Mouse (Mus musculus) embryonic stem cell, embryonic (primary cell): Measurements from ENCODE around the gene Pih1d2.
"Not testable (repeated sequence)": the region's sequence is repeated elsewhere in the genome, so short reads cannot be mapped to it uniquely, and the experiment has no call there.

Experiments
- CTCF ChIA-PET, 4 experiments: fragments of 300-600 bp in 2 of 4; fragments of 350-600 bp in 2 of 4; sonication (Branson Sonifier 250); formaldehyde crosslinking; loops; one replicate each; lab custom pipeline; 2022; ENCODE audit warnings: inconsistent platforms in 2 of 4; lab: Charles Lee
- POLR2A ChIA-PET, 4 experiments: fragments of 300-600 bp in 2 of 4; fragments of 350-600 bp in 2 of 4; sonication (Branson Sonifier 250); formaldehyde crosslinking; loops; one replicate each; lab custom pipeline; 2022; ENCODE audit warnings: antibody characterized with exemption in 4 of 4, inconsistent platforms in 1 of 4; lab: Charles Lee

Pih1d2 gene

GRCm38 (mm10) chr9:50603189-50603997, 13.7 kb upstream of the Pih1d2 start, which contains the start of the genes Sdhd and Timm8b:
Gene Sdhd (minus strand): TSS chr9:50603812.
Gene Timm8b (plus strand): TSS chr9:50603910.
- CTCF ChIA-PET: interaction anchor here in 3 of 4 experiments (0.6 to 1.7 kb wide), 5 partner anchors 11 to 124 kb away, joined by 3 to 11 read pairs (median 4); partner anchors contain the start of gene Pts (in 2 of the 3)
- POLR2A ChIA-PET: interaction anchor here (0.5 to 4.0 kb wide), 59 partner anchors 8 to 961 kb away, joined by 3 to 26 read pairs (median 3); partner anchors contain the start of genes Nkapd1 (in 4 of the 4), Pih1d2 (in 4 of the 4), Pts (in 3 of the 4) and Dlat (in 2 of the 4)

DNA sequence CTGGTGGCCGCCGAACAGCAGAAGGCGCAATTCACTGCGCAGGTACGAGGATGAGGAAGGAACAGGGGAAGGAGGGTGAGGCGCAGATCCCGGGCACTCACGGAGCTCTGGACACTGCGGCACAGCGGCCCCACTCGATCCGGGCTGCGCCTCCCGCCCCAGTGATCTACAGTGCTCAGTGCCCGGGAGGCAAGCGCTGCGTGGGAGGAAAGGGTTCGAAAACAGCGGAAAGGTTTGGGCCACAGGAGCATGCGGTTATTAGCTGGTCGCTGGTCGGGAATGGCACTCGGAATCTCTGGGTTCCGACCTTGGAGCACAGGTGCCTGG, 13.2 kb upstream of the Pih1d2 start:
- POLR2A ChIA-PET: interaction anchor here (0.5 to 4.0 kb wide), 53 partner anchors 8 to 961 kb away, joined by 3 to 26 read pairs (median 3); partner anchors contain the start of genes Nkapd1 (in 4 of the 4), Pih1d2 (in 4 of the 4), Pts (in 3 of the 4) and Dlat (in 2 of the 4)
- CTCF ChIA-PET: interaction anchor here (0.6 to 1.7 kb wide), 7 partner anchors 11 to 123 kb away, joined by 3 to 11 read pairs (median 4); partner anchors contain the start of gene Pts (in 2 of the 4)

GRCm38 (mm10) chr9:50604338-50604737, 12.8 kb upstream of the Pih1d2 start:
- POLR2A ChIA-PET: interaction anchor here in 3 of 4 experiments (0.7 to 4.0 kb wide), 35 partner anchors 9 to 499 kb away, joined by 3 to 26 read pairs (median 4); partner anchors contain the start of genes Nkapd1 (in 3 of the 3), Pih1d2 (in 3 of the 3), Pts (in 3 of the 3) and Dlat (in 2 of the 3)
- CTCF ChIA-PET: interaction anchor here in 2 of 4 experiments (0.6 to 1.7 kb wide), 4 partner anchors 11 to 123 kb away, joined by 3 to 11 read pairs (median 6); partner anchors contain the start of gene Pts (in 1 of the 2)

- ChIA-PET CTCF (no interaction called here), POLR2A (interaction anchor here in 2 of 4 experiments (1.0 to 2.6 kb wide), 3 partner anchors 8 to 10 kb away, joined by 3 to 14 read pairs (median 6); partner anchors contain the start of genes Sdhd (in 2 of the 2) and Timm8b (in 2 of the 2))
Measured at GRCm38 (mm10) chr9:50612115-50612514, 5.0 kb upstream of the Pih1d2 start.

- CTCF ChIA-PET: interaction anchor here in 1 of 4 experiments (1.0 kb wide), 1 partner anchor 31 kb away, joined by 3 read pairs; no protein-coding TSS in a partner anchor
- POLR2A ChIA-PET: interaction anchor here in 2 of 4 experiments (0.7 to 2.8 kb wide), 13 partner anchors 8 to 123 kb away, joined by 3 to 26 read pairs (median 5); partner anchors contain the start of genes Dlat (in 2 of the 2), Sdhd (in 2 of the 2), Timm8b (in 2 of the 2) and Dixdc1 (in 1 of the 2)
Measured at GRCm38 (mm10) chr9:50616161-50616560, 960 bp upstream of the Pih1d2 start.

DNA sequence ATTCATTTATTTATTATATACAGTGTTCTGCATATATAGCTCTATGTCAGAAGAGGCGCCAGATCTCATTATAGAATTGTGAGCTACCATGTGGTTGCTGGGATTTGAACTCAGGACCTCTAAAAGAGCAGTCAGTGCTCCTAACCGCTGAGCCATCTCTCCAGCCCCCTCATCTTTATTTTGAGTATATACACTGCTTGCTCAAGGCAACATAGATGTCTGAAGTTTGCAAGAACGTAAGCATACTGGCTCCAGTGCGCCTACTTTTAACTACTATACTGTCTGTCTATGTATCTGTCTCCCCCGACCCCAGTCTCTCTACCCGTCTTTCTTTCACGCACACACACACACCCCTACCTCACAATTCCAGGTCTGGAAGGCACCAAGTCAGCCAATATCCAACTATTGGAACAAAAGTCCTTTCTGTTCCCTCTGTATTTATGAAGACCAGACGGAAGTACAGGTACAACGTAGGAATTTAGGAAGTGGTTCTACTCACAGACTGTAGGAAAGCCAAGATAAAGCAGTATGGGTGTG, 741 bp downstream of the Pih1d2 start:
- POLR2A ChIA-PET: interaction anchor here in 3 of 4 experiments (0.6 to 2.8 kb wide), 20 partner anchors 10 to 1132 kb away, joined by 3 to 26 read pairs (median 4); partner anchors contain the start of genes Sdhd (in 3 of the 3), Timm8b (in 3 of the 3), Dlat (in 1 of the 3) and Ttc12 (in 1 of the 3)
- CTCF ChIA-PET: no interaction called here

GRCm38 (mm10) chr9:50630903-50631302, 13.8 kb downstream of the Pih1d2 start:
- POLR2A ChIA-PET, CTCF ChIA-PET: not testable (repeated sequence)

DNA sequence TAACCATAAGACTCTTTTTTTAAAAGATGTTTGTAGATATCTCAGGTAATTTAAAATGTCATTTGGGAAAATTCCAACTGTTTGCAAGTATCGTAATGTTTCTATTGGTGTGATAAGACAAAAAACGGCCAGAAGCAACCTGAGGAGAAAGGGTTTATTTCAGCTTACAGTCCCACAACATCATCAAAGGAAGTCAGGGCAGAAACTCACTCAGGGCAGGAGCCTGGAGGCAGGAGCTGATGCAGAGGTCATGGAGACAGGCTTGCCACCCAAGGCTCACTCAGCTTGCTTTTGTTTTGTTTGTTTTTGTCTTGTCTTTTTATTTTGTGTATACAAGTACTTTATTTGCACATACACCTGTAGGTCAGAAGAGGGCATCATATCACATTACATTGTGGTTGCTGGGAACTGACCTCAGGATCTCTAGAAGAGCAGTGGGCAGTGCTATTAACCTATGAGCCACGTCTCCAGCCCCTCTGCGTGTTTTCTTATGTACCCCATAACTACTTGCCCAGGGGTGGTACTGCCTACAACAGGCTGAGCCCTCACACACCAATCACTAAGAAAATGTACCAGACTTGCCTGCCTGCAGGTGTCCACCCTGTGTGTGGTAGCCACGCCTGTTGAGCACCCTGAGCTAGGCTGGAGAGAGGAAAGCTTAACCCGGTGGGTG, 15.0 kb downstream of the Pih1d2 start:
- ChIA-PET CTCF (interaction anchor here in 2 of 4 experiments (0.7 to 1.2 kb wide), 3 partner anchors 13 to 104 kb away, joined by 3 to 4 read pairs (median 4); partner anchors contain the start of gene Pts (in 2 of the 2)), POLR2A (interaction anchor here in 2 of 4 experiments (0.7 to 1.2 kb wide), 4 partner anchors 15 to 19 kb away, joined by 3 to 5 read pairs (median 4); partner anchors contain the start of genes Nkapd1 (in 2 of the 2) and Pih1d2 (in 2 of the 2))

DNA sequence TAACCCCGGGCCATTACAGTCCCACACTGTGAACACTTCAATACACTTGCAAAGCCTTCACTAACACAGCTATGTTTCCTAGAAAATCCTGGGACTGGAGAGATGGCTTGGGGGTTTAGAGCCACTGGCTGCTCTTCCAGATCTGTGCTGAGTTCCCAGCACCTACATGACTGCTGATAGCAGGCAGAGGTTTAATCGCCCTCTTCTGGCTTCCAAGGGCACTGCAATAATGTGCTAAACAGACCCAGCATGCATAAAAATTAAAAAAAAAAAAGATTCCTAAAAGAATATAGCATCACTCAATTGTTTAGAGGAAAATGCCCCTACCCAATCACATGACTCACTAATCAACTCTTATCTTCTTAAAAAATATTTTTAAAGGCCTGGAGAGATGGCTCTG, 15.9 kb downstream of the Pih1d2 start:
- ChIA-PET POLR2A (interaction anchor here in 1 of 4 experiments (1.0 to 1.3 kb wide), 4 partner anchors 16 to 29 kb away, joined by 3 to 5 read pairs (median 3); partner anchors contain the start of genes Nkapd1, Pih1d2, Sdhd and Timm8b), CTCF (interaction anchor here in 3 of 4 experiments (0.6 to 1.4 kb wide), 4 partner anchors 65 to 181 kb away, joined by 3 to 5 read pairs (median 4); partner anchors contain the start of gene Pts (in 2 of the 3))

GRCm38 (mm10) chr9:50634270-50634669, 17.1 kb downstream of the Pih1d2 start:
- CTCF ChIA-PET: interaction anchor here in 1 of 4 experiments (1.4 kb wide), 1 partner anchor 182 kb away, joined by 3 read pairs; no protein-coding TSS in a partner anchor
- POLR2A ChIA-PET: interaction anchor here in 1 of 4 experiments (0.9 to 1.3 kb wide), 3 partner anchors 25 to 31 kb away, joined by 3 to 4 read pairs (median 3); no protein-coding TSS in a partner anchor

DNA sequence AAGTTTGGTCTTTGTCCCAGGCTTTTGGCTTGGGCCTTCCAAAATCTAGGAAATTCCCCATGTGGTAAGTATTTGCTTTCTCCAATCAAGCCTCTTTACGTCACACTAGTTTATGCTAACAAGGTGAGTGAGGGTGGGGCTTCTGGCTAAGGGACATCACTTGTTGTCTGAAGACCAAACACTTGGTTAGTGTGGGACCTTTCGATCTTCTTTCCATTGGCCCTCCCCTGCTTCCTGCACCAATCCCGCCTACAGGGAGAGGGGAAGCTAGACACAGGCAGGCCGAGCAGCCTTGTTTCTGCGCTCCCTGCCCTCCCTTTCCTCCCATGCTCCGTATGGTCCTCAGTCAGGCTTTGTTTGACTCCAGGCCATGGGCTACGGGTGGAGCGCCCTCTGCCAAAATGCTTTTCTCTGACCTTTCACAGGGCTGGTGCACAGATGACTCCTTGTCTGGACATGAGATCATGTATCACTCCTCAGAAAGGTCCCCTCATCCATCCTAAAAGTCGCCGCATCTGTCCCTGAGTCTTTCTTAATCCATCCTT, 29.8 kb downstream of the Pih1d2 start:
- ChIA-PET POLR2A (interaction anchor here (0.6 to 4.7 kb wide), 15 partner anchors 12 to 210 kb away, joined by 3 to 19 read pairs (median 3); partner anchors contain the start of genes Sdhd (in 3 of the 4), Timm8b (in 3 of the 4), Dlat (in 2 of the 4) and 2310030G06Rik (in 1 of the 4)), CTCF (interaction anchor here in 2 of 4 experiments (0.5 to 1.3 kb wide), 5 partner anchors 30 to 1428 kb away, joined by 3 to 4 read pairs (median 3); partner anchors contain the start of genes Nkapd1 (in 1 of the 2), Pih1d2 (in 1 of the 2) and Pts (in 1 of the 2))

GRCm38 (mm10) chr9:50650503-50650902, 33.4 kb downstream of the Pih1d2 start:
- POLR2A ChIA-PET: interaction anchor here in 3 of 4 experiments (0.6 to 4.7 kb wide), 5 partner anchors 8 to 46 kb away, joined by 3 to 19 read pairs (median 3); partner anchors contain the start of genes Dlat (in 2 of the 3), Nkapd1 (in 1 of the 3) and Pih1d2 (in 1 of the 3)
- CTCF ChIA-PET: interaction anchor here in 2 of 4 experiments (0.7 to 0.8 kb wide), 2 partner anchors 54 to 117 kb away, joined by 3 to 4 read pairs; partner anchors contain the start of gene Fdxacb1 (in 1 of the 2)

- POLR2A ChIA-PET: interaction anchor here in 3 of 4 experiments (0.6 to 4.2 kb wide), 16 partner anchors 8 to 207 kb away, joined by 3 to 20 read pairs (median 4); partner anchors contain the start of genes Nkapd1 (in 2 of the 3), Pih1d2 (in 2 of the 3), Sdhd (in 2 of the 3) and Timm8b (in 2 of the 3)
- CTCF ChIA-PET: interaction anchor here in 2 of 4 experiments (0.6 to 1.3 kb wide), 5 partner anchors 7 to 130 kb away, joined by 3 to 6 read pairs (median 4); partner anchors contain the start of genes Fdxacb1 (in 1 of the 2) and Pts (in 1 of the 2)
Measured at GRCm38 (mm10) chr9:50658391-50658790, 41.3 kb downstream of the Pih1d2 start.

DNA sequence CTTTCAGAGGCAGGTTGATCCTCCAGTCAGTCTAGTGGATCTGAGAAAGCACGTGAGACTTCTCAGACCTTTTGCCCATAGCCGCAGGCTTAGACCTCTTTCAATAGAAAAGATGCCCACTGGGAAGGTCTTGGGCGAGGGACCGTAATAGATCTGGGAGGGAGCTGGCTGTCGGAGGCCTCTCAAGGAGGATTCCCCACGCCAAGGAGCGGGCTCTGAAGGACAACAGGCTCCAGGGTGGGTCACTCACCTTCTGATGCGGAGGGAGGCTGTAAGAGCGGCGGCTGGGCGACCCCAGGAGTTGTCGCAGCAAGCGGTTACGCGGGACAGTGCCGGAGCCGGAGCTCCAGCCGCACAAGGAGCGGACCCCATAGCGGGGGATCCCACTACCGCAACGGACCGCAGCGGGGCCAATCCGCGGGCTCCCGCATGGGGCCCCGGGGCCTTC, 41.8 kb downstream of the Pih1d2 start:
- POLR2A ChIA-PET: interaction anchor here in 3 of 4 experiments (0.7 to 4.2 kb wide), 17 partner anchors 9 to 207 kb away, joined by 3 to 20 read pairs (median 4); partner anchors contain the start of genes Sdhd (in 3 of the 3), Timm8b (in 3 of the 3), Nkapd1 (in 2 of the 3) and Pih1d2 (in 2 of the 3)
- CTCF ChIA-PET: interaction anchor here in 2 of 4 experiments (0.6 to 1.3 kb wide), 5 partner anchors 8 to 131 kb away, joined by 3 to 6 read pairs (median 4); partner anchors contain the start of genes Fdxacb1 (in 1 of the 2) and Pts (in 1 of the 2)
